Mouse (Mus musculus): ENCODE measurements around the gene Slc25a21. TPM values are rescaled to one million over a fixed set of nuclear protein-coding genes. Genes with fewer than 3 reads are reported as not detected.
A peak's percentile ranks its signal among the peaks of the same experiment; 100 is the strongest.

Gene Slc25a21
- total and polyA plus RNA-seq, 2 experiments from 2014 or later: 0.19 to 0.29 TPM

DNA sequence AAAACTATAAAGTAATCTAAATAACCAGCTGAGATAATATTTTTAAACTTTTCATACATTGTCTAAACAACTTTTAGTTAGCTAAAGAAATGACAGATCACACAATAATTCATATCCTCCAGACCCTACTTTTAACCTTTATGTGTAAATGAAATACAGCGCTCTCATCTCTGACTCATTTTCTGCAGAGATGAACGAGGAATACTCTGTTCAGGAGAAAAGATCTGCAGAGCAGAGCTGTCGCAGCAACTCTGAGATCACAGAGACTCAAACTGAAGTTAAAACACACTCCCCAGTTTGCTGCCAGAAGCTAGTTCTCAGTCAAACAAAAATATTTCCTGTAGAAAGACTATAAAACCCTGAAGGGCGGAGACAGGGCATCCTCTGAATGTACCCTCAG lies 177.5 kb downstream of the Slc25a21 start:
- Histone ChIP-seq H3K9me3 (ENCODE audit: low read length) (no peaks in the 10 kb centered on the region), H3K27ac (ENCODE audit: low read depth, low read length) (no peak overlapping the region), H3K36me3 (ENCODE audit: insufficient read depth) (no peaks in the 10 kb centered on the region), H3K9ac (no peak overlapping the region), H3K4me2 (ENCODE audit: low read depth) (no peak overlapping the region), H3K4me3 (ENCODE audit: low read depth, low read length) (no peak overlapping the region), H3K4me1 (ENCODE audit: insufficient read depth) (no peaks in the 10 kb centered on the region), H3K27me3 (ENCODE audit: insufficient read depth, low read length) (no peaks in the 10 kb centered on the region)
- WGBS: 82% methylated on average over 4 of the region's 4 CpGs
- TF ChIP-seq CTCF (IDR thresholded peaks at IDR 0.05; ENCODE audit: low read depth): no peak
- ATAC-seq (no peak), DNase-seq (no peak)

DNA sequence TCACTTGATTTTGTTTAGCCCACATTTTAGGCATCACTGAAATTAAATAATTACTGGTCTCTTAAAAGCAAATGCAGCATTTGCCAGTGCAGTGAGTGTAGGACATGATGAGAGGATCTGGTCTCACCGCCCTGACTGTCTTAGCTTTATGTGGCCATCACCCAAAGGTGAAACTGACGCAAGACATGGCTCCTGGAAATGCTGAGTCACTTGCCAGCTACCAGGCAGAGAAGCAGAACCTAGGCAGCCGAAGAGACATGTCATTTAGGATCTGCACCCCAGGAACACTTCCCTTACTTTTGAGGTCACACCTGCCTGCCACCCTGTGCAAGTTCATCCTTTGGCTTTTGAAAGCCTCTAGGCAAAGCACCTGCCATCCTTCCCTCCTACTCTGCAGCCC lies 180.4 kb downstream of the Slc25a21 start:
- Histone ChIP-seq H3K27me3 (ENCODE audit: insufficient read depth, low read length) (no peaks in the 10 kb centered on the region), H3K9me3 (ENCODE audit: low read length) (no peaks in the 10 kb centered on the region), H3K4me2 (ENCODE audit: low read depth) (no peak overlapping the region), H3K9ac (no peak overlapping the region), H3K27ac (ENCODE audit: low read depth, low read length) (no peak overlapping the region), H3K4me3 (ENCODE audit: low read depth, low read length) (no peak overlapping the region), H3K36me3 (ENCODE audit: insufficient read depth) (no peaks in the 10 kb centered on the region), H3K4me1 (ENCODE audit: insufficient read depth) (no peaks in the 10 kb centered on the region)
- no peak for ATAC-seq
- TF ChIP-seq CTCF (IDR thresholded peaks at IDR 0.05; ENCODE audit: low read depth): no peak
- DNase-seq: no peak
- WGBS: 89% methylated on average over 3 of the region's 3 CpGs

DNA sequence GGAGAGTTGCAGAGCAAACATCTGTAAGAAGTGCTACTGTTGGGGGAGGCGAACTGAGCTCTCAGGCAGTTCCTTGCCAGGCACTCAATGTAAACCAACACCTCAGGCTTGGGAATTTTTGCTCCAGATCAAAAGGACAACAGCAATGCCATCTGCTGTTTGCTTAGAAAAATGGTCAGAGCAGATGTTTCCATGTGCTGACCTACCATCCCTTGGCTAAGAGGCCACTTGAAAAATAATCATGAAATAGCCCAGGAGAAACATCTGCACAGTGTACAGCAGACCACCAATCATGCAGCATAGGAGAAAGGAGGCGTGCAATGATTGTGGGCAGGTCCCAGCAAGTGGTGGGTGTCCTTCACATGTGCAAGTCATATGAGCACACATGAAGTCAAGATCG lies 180.9 kb downstream of the Slc25a21 start:
- Histone ChIP-seq H3K36me3 (ENCODE audit: insufficient read depth) (no peaks in the 10 kb centered on the region), H3K4me3 (ENCODE audit: low read depth, low read length) (no peak overlapping the region), H3K4me2 (ENCODE audit: low read depth) (no peak overlapping the region), H3K27ac (ENCODE audit: low read depth, low read length) (no peak overlapping the region), H3K27me3 (ENCODE audit: insufficient read depth, low read length) (no peaks in the 10 kb centered on the region), H3K9ac (no peak overlapping the region), H3K4me1 (ENCODE audit: insufficient read depth) (no peaks in the 10 kb centered on the region), H3K9me3 (ENCODE audit: low read length) (no peaks in the 10 kb centered on the region)
- TF ChIP-seq CTCF (IDR thresholded peaks at IDR 0.05; ENCODE audit: low read depth): no peak
- DNase-seq (no peak), ATAC-seq (no peak)
- WGBS: 87% methylated on average over 3 of the region's 3 CpGs

DNA sequence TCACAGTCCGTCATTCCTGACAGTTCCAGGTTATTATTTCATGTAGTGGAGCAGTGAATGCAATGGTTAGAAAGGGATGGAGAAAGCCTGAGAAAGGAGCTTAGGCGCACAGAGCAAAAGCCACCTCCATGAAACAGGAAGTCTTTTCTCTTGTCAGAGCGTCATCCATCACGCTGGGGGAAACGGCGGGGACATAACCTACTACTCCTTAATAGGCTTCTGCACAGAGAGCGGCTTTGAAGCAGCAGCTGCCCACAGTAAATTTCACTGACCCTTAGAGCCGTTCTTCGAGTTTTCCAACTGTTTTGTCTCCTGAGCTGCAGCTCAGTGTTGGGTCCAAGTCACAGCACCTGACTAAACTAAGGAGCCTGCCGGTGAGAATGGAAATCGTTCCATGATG lies 188.3 kb downstream of the Slc25a21 start:
- Histone ChIP-seq H3K4me1 (ENCODE audit: insufficient read depth) (no peaks in the 10 kb centered on the region), H3K4me3 (ENCODE audit: low read depth, low read length) (no peak overlapping the region), H3K36me3 (ENCODE audit: insufficient read depth) (no peaks in the 10 kb centered on the region), H3K4me2 (ENCODE audit: low read depth) (no peak overlapping the region), H3K9me3 (ENCODE audit: low read length) (no peaks in the 10 kb centered on the region), H3K9ac (no peak overlapping the region), H3K27ac (ENCODE audit: low read depth, low read length) (no peak overlapping the region), H3K27me3 (ENCODE audit: insufficient read depth, low read length) (no peaks in the 10 kb centered on the region)
- ATAC-seq: no peak
- DNase-seq: no peak
- 68% methylated on average over 11 of the region's 11 CpGs for WGBS
- no peak for TF ChIP-seq CTCF (IDR thresholded peaks at IDR 0.05; ENCODE audit: low read depth)

DNA sequence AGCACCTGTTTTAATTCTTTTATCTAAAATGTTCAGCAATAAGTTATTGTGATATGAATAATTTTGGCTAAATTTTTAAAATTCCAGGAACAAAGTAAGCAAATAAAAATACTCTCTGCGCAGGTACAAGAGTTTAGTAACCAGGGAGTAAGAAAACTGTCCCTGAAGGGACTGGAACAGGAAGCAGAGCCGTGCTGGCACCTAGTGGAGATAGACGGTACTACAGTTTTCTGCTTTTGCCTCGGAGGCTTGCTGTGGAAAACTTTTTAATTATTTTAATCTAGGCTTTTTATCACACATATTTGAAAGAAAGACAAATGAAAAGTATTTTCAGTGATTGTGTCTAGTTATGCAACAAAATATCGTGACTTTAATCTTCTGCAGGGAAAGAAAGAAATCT lies 211.2 kb downstream of the Slc25a21 start:
- 8% methylated on average over 5 of the region's 5 CpGs for WGBS
- H3K4me1 ChIP-seq (ENCODE audit: insufficient read depth): no peaks in the 10 kb centered on the region
- H3K4me2 ChIP-seq (ENCODE audit: low read depth): no peak overlapping the region
- H3K27ac ChIP-seq (ENCODE audit: low read depth, low read length): no peak overlapping the region
- H3K9ac ChIP-seq: no peak overlapping the region
- ATAC-seq (peak; percentile 42; the same call in 1 of the 2 replicates), DNase-seq (peak; percentile 80)
- H3K36me3 ChIP-seq (ENCODE audit: insufficient read depth): no peaks in the 10 kb centered on the region
- H3K9me3 ChIP-seq (ENCODE audit: low read length): no peaks in the 10 kb centered on the region
- H3K4me3 ChIP-seq (ENCODE audit: low read depth, low read length): no peak overlapping the region
- peaks cover 9% of the 10 kb centered on the region; the same call in 1 of the 2 replicates for H3K27me3 ChIP-seq (ENCODE audit: insufficient read depth, low read length)
- TF ChIP-seq CTCF (IDR thresholded peaks at IDR 0.05; ENCODE audit: low read depth): peak; percentile 92

DNA sequence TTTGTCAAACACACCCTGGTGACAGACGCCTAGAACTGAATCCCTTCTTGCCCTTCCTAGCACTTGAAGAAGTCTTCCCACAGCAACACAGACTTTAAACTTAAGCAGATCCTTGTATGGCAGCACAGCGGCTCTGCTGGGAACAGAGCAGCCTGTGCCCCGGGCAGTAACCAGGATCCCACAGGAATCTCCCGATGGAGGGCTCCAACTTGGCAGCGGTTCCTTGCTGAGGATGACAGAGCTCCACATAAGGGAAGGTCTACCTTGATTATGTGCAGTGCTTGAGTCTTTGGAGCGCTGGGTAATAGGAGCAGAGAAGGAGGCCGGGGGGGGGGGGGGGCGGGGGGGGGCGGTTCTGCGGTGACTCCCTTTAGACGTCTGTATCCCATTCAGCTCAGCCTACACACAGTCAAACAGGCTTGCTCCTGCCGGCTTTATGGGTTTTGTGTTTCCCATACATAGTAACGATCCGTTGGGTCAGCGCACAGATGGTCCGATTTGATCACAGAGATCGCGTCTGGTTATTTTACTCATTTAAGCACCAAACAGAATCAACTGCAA lies 215.1 kb downstream of the Slc25a21 start:
- H3K4me3 ChIP-seq (ENCODE audit: low read depth, low read length): no peak overlapping the region
- WGBS: 73% methylated on average over 15 of the region's 18 CpGs
- H3K36me3 ChIP-seq (ENCODE audit: insufficient read depth): no peaks in the 10 kb centered on the region
- no peak for TF ChIP-seq CTCF (IDR thresholded peaks at IDR 0.05; ENCODE audit: low read depth)
- H3K27ac ChIP-seq (ENCODE audit: low read depth, low read length): no peak overlapping the region
- H3K27me3 ChIP-seq (ENCODE audit: insufficient read depth, low read length): peaks cover 9% of the 10 kb centered on the region; the same call in 1 of the 2 replicates
- ATAC-seq (no peak), DNase-seq (no peak)
- no peaks in the 10 kb centered on the region for H3K4me1 ChIP-seq (ENCODE audit: insufficient read depth)
- H3K9ac ChIP-seq: no peak overlapping the region
- H3K9me3 ChIP-seq (ENCODE audit: low read length): no peaks in the 10 kb centered on the region
- no peak overlapping the region for H3K4me2 ChIP-seq (ENCODE audit: low read depth)

DNA sequence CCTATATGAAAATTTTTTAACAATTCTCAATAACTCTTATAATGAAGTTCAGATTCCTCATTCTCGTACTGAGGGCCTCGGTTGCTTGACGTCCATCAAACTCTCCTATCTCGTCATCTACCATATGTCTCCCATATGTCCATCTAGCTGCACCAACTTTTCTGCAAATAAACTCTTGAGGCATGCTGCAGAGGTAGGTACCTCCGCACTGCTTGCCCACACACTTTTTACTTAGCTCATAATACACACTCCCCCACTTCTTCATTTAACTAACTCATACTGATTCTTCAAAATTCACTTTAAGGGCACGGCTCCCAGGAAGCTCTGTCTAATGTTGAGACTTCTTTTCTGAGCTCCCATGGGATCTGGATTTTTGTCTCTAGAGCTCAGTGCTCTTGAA lies 222.0 kb downstream of the Slc25a21 start:
- H3K27ac ChIP-seq (ENCODE audit: low read depth, low read length): no peak overlapping the region
- DNase-seq: no peak
- H3K9me3 ChIP-seq (ENCODE audit: low read length): no peaks in the 10 kb centered on the region
- H3K9ac ChIP-seq: no peak overlapping the region
- TF ChIP-seq CTCF (IDR thresholded peaks at IDR 0.05; ENCODE audit: low read depth): no peak
- no peaks in the 10 kb centered on the region for H3K27me3 ChIP-seq (ENCODE audit: insufficient read depth, low read length)
- no peak overlapping the region for H3K4me2 ChIP-seq (ENCODE audit: low read depth)
- H3K36me3 ChIP-seq (ENCODE audit: insufficient read depth): no peaks in the 10 kb centered on the region
- ATAC-seq: no peak
- no peak overlapping the region for H3K4me3 ChIP-seq (ENCODE audit: low read depth, low read length)
- 89% methylated on average over 6 of the region's 6 CpGs for WGBS
- no peaks in the 10 kb centered on the region for H3K4me1 ChIP-seq (ENCODE audit: insufficient read depth)

Data from forebrain, postnatal 0 days (tissue).